Mouse (Mus musculus): ENCODE measurements around the gene Tmprss15.

Tmprss15 gene

DNA sequence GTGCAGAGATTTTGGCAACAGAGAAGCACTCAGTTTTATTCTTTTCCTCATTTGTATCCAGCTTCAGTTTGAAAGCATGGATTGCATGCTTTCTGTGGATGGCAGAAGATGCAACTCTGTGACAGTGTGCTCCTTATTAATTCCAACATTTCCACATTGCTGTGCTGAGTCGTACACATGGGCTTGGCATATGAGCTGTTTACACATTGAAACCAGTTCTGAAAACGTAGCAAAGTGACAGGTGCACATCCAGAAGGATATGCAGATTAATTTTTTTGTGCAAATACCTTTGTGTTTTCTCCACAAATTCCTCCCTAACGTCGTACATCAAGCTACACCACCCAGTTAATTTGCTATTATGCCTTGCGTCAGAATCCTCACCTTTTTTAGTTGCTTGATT, 168.3 kb downstream of the Tmprss15 start:
- DNase-seq (ENCODE audit: low read depth, low spot score), result no peak

Measured in mesoderm, embryonic 11.5 days (tissue).